Mouse (Mus musculus) hindbrain, embryonic 11.5 days (tissue): Measurements from ENCODE around the gene Guk1. TPM values are rescaled to one million over a fixed set of nuclear protein-coding genes. Genes with fewer than 3 reads are reported as not detected.

ENCODE experiments used
- ATAC-seq: fragments of 200-750 bp; cut with Nextera tagmentation; 2 replicates; pipeline ENCODE4 v1.8.0; 2017; ENCODE audit warnings: mild to moderate bottlenecking, moderate TSS enrichment, moderate library complexity; ENCODE audit not compliant: low FRiP score
- DNase-seq: peaks from one replicate; pipeline ENCODE4 v3.0.0-alpha.2; 2015; ENCODE audit warnings: low spot score
- H3K27ac ChIP-seq: fragments of 300-500 bp; sonication (generic); 2 replicates; pipeline ENCODE4 v1.5.1; 2014; ENCODE audit warnings: mild to moderate bottlenecking, low read depth, low read length
- H3K27me3 ChIP-seq: fragments of 300-500 bp; sonication (generic); 2 replicates; pipeline ENCODE4 v1.6.1; 2014; ENCODE audit warnings: mild to moderate bottlenecking, low read length, moderate library complexity, mixed read lengths; ENCODE audit not compliant: control insufficient read depth, insufficient read depth
- H3K36me3 ChIP-seq: fragments of 300-500 bp; sonication (generic); 2 replicates; pipeline ENCODE4 v1.6.1; 2014; ENCODE audit warnings: mild to moderate bottlenecking, low read length, moderate library complexity, mixed read lengths; ENCODE audit not compliant: control insufficient read depth, insufficient read depth
- H3K4me1 ChIP-seq: fragments of 300-500 bp; sonication (generic); replicated peaks from 2 replicates; pipeline ENCODE4 v1.6.1; 2014; ENCODE audit warnings: low read length, mixed read lengths; ENCODE audit not compliant: control insufficient read depth, insufficient read depth
- H3K4me2 ChIP-seq: fragments of 300-500 bp; sonication (generic); replicated peaks from 2 replicates; pipeline ENCODE4 v1.6.1; 2014; ENCODE audit warnings: mild to moderate bottlenecking, low read depth, low read length
- H3K4me3 ChIP-seq: fragments of 300-500 bp; sonication (generic); 2 replicates; pipeline ENCODE4 v1.5.1; 2014; ENCODE audit warnings: low read depth, low read length
- H3K9ac ChIP-seq: fragments of 300-500 bp; sonication (generic); 2 replicates; pipeline ENCODE4 v1.6.1; 2014; ENCODE audit warnings: low read depth, low read length
- H3K9me3 ChIP-seq: fragments of 300-500 bp; sonication (generic); 2 replicates; pipeline ENCODE4 v1.6.1; 2016; ENCODE audit warnings: low read length; ENCODE audit not compliant: control insufficient read depth
- WGBS: fragments of 180-500 bp; shearing (Covaris S2); extraction: QIAGEN DNeasy Blood & Tissue Kit; methylation state at CpG from one replicate; pipeline ENCODE4 v1.1.7; 2014; 5-methylcytosine and 5-hydroxymethylcytosine counted together
- polyA plus RNA-seq: library from polyadenylated mRNA; unstranded; fragments of >200 nt; fragmentation: Nextera tagmentation; extraction: Ambion mirVana; gene quantifications from 2 replicates; pipeline ENCODE4 v1.2.1, GENCODE M21; 2014

Gene Guk1
- polyA plus RNA-seq, 1 experiment from 2014 or later = 105 TPM

GRCm38 (mm10) chr11:59226787-59227603, 35.0 kb upstream of the Guk1 start:
- 5% methylated on average over 21 of the region's 21 CpGs for WGBS
- H3K27me3 ChIP-seq = no peaks in the 10 kb centered on the region
- DNase-seq (peak; percentile 25), ATAC-seq (no peak)
- H3K4me1 ChIP-seq = peaks cover 10% of the 10 kb centered on the region
- H3K9me3 ChIP-seq = no peaks in the 10 kb centered on the region
- peak overlapping the region; percentile 97 for H3K9ac ChIP-seq
- 0 out of 2 replicates have a peak, but pooled peaks cover 2% of the 10 kb centered on the region for H3K36me3 ChIP-seq
- peak overlapping the region; percentile 92 for H3K4me2 ChIP-seq
- H3K27ac ChIP-seq = peak overlapping the region; percentile 90
- H3K4me3 ChIP-seq = peak overlapping the region; percentile 86

- Histone ChIP-seq H3K27ac (no peak overlapping the region), H3K9me3 (no peaks in the 10 kb centered on the region)
- DNase-seq = no peak
Observed at GRCm38 (mm10) chr11:59226251-59226650, 34.2 kb upstream of the Guk1 start.

GRCm38 (mm10) chr11:59225167-59225566, 33.2 kb upstream of the Guk1 start:
- Histone ChIP-seq H3K4me3 (no peak overlapping the region), H3K9ac (no peak overlapping the region), H3K4me2 (no peak overlapping the region), H3K9me3 (no peaks in the 10 kb centered on the region), H3K36me3 (0 out of 2 replicates have a peak, but pooled peaks cover 2% of the 10 kb centered on the region), H3K27ac (no peak overlapping the region), H3K27me3 (no peaks in the 10 kb centered on the region), H3K4me1 (peaks cover 10% of the 10 kb centered on the region)
- 77% methylated on average over 2 of the region's 2 CpGs for WGBS
- no peak for ATAC-seq
- no peak for DNase-seq

More at GRCm38 (mm10) chr11:59226251-59226650, 34.2 kb upstream of the Guk1 start:
- Histone ChIP-seq H3K27me3 (no peaks in the 10 kb centered on the region), H3K4me3 (peak overlapping the region; percentile 86), H3K36me3 (0 out of 2 replicates have a peak, but pooled peaks cover 2% of the 10 kb centered on the region), H3K4me1 (peaks cover 10% of the 10 kb centered on the region), H3K9ac (peak overlapping the region; percentile 97), H3K4me2 (peak overlapping the region; percentile 92)
- no peak for ATAC-seq
- WGBS = 71% methylated on average over 3 of the region's 3 CpGs

- Histone ChIP-seq H3K4me2 (no peak overlapping the region), H3K9ac (no peak overlapping the region), H3K9me3 (no peaks in the 10 kb centered on the region), H3K27me3 (no peaks in the 10 kb centered on the region), H3K4me1 (peaks cover 10% of the 10 kb centered on the region), H3K4me3 (no peak overlapping the region), H3K27ac (no peak overlapping the region), H3K36me3 (0 out of 2 replicates have a peak, but pooled peaks cover 2% of the 10 kb centered on the region)
- DNase-seq = no peak
- WGBS = 84% methylated on average over 2 of the region's 2 CpGs
- ATAC-seq = no peak
Observed at GRCm38 (mm10) chr11:59224470-59224869, 32.5 kb upstream of the Guk1 start.

- Histone ChIP-seq H3K27ac (no peak overlapping the region), H3K4me3 (no peak overlapping the region), H3K9ac (no peak overlapping the region), H3K4me1 (peaks cover 10% of the 10 kb centered on the region), H3K9me3 (no peaks in the 10 kb centered on the region), H3K36me3 (0 out of 2 replicates have a peak, but pooled peaks cover 2% of the 10 kb centered on the region), H3K4me2 (no peak overlapping the region), H3K27me3 (no peaks in the 10 kb centered on the region)
- WGBS = 94% methylated on average over 3 of the region's 3 CpGs
- DNase-seq = no peak
- no peak for ATAC-seq
Observed at GRCm38 (mm10) chr11:59224025-59224424, 32.0 kb upstream of the Guk1 start.

- 91% methylated on average over 4 of the region's 4 CpGs for WGBS
- ATAC-seq (no peak), DNase-seq (no peak)
- Histone ChIP-seq H3K27ac (no peak overlapping the region), H3K36me3 (0 out of 2 replicates have a peak, but pooled peaks cover 2% of the 10 kb centered on the region), H3K4me2 (no peak overlapping the region), H3K27me3 (no peaks in the 10 kb centered on the region), H3K4me3 (no peak overlapping the region), H3K9me3 (no peaks in the 10 kb centered on the region), H3K9ac (no peak overlapping the region), H3K4me1 (peaks cover 8% of the 10 kb centered on the region)
Observed at GRCm38 (mm10) chr11:59222306-59222705, 30.3 kb upstream of the Guk1 start.

- Histone ChIP-seq H3K36me3 (0 out of 2 replicates have a peak, but pooled peaks cover 3% of the 10 kb centered on the region), H3K27ac (no peak overlapping the region), H3K9me3 (no peaks in the 10 kb centered on the region), H3K4me3 (no peak overlapping the region), H3K27me3 (no peaks in the 10 kb centered on the region), H3K4me1 (peaks cover 5% of the 10 kb centered on the region), H3K9ac (no peak overlapping the region), H3K4me2 (no peak overlapping the region)
- DNase-seq (no peak), ATAC-seq (no peak)
Observed at GRCm38 (mm10) chr11:59221604-59222003, 29.6 kb upstream of the Guk1 start.

GRCm38 (mm10) chr11:59219064-59219463, 27.1 kb upstream of the Guk1 start:
- ATAC-seq (no peak), DNase-seq (peak; percentile 50)
- H3K27me3 ChIP-seq = no peaks in the 10 kb centered on the region
- no peak overlapping the region for H3K4me3 ChIP-seq
- H3K9ac ChIP-seq = no peak overlapping the region
- no peak overlapping the region for H3K27ac ChIP-seq
- no peaks in the 10 kb centered on the region for H3K4me1 ChIP-seq
- no peaks in the 10 kb centered on the region for H3K9me3 ChIP-seq
- 0 out of 2 replicates have a peak, but pooled peaks cover 5% of the 10 kb centered on the region for H3K36me3 ChIP-seq
- H3K4me2 ChIP-seq = no peak overlapping the region
